Mouse (Mus musculus): Measurements from ENCODE around the gene A230050P20Rik. TPM values are rescaled to one million over a fixed set of nuclear protein-coding genes. Genes with fewer than 3 reads are reported as not detected.

The A230050P20Rik gene
- polyA plus RNA-seq, 1 experiment, result 95.9 TPM

DNA sequence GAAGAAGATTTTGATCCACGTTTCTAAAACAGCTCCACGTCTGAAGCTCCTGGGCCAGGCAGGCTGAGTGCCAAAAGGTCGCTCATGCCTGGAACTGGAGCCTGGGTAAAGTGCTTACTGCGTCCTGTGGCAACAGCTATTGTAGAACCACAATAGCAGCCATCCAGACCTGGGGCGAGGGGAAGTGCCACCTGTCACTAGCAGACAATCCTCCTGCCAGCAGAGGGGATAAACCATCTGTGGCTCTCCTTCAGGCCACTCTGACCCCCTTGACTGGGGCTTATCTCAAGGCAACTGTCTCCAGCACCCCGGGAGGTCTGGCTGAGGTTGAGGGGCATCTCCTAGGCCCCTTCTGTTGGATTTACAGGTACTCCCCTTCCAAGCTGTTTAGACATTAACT is 29.5 kb upstream of the A230050P20Rik start:
- Histone ChIP-seq H3K4me3 (replicated peaks; ENCODE audit: extremely low read depth, low read depth, low read length) (no peak overlapping the region), H3K4me1 (ENCODE audit: control insufficient read depth, insufficient read depth, low read length) (no peaks in the 10 kb centered on the region)
- WGBS, result 52% methylated on average over 6 of the region's 6 CpGs
- DNase-seq, result no peak
- TF ChIP-seq CTCF (IDR thresholded peaks at IDR 0.05; ENCODE audit: insufficient read depth, low read length) (no peak), POLR2A (IDR thresholded peaks at IDR 0.05; ENCODE audit: borderline replicate concordance, extremely low read depth, low read depth, low read length) (no peak)

GRCm38 (mm10) chr9:20842211-20842610 is 26.2 kb upstream of the A230050P20Rik start:
- DNase-seq, result no peak
- TF ChIP-seq POLR2A (IDR thresholded peaks at IDR 0.05; ENCODE audit: borderline replicate concordance, extremely low read depth, low read depth, low read length) (no peak), CTCF (IDR thresholded peaks at IDR 0.05; ENCODE audit: insufficient read depth, low read length) (no peak)
- WGBS, result 39% methylated on average over 4 of the region's 4 CpGs
- H3K4me3 ChIP-seq (replicated peaks; ENCODE audit: extremely low read depth, low read depth, low read length), result no peak overlapping the region
- no peaks in the 10 kb centered on the region for H3K4me1 ChIP-seq (ENCODE audit: control insufficient read depth, insufficient read depth, low read length)

- H3K4me1 ChIP-seq (ENCODE audit: control insufficient read depth, insufficient read depth, low read length), result no peaks in the 10 kb centered on the region
- no peak overlapping the region for H3K4me3 ChIP-seq (replicated peaks; ENCODE audit: extremely low read depth, low read depth, low read length)
- no peak for DNase-seq
- TF ChIP-seq CTCF (IDR thresholded peaks at IDR 0.05; ENCODE audit: insufficient read depth, low read length) (peak; percentile 19; the same call in 1 of the 2 replicates), POLR2A (IDR thresholded peaks at IDR 0.05; ENCODE audit: borderline replicate concordance, extremely low read depth, low read depth, low read length) (no peak)
- WGBS, result 29% methylated on average over 2 of the region's 2 CpGs
These were observed 25.8 kb upstream of the A230050P20Rik start for GRCm38 (mm10) chr9:20842670-20843069.

- TF ChIP-seq CTCF (IDR thresholded peaks at IDR 0.05; ENCODE audit: insufficient read depth, low read length), result no peak
- TF ChIP-seq POLR2A (IDR thresholded peaks at IDR 0.05; ENCODE audit: borderline replicate concordance, extremely low read depth, low read depth, low read length), result no peak
- no peak for DNase-seq
- Histone ChIP-seq H3K4me1 (ENCODE audit: control insufficient read depth, insufficient read depth, low read length) (no peaks in the 10 kb centered on the region), H3K4me3 (replicated peaks; ENCODE audit: extremely low read depth, low read depth, low read length) (no peak overlapping the region)
- 81% methylated on average over 2 of the region's 2 CpGs for WGBS
These were observed 18.3 kb upstream of the A230050P20Rik start for GRCm38 (mm10) chr9:20850179-20850578.

- 8% methylated on average over 6 of the region's 6 CpGs for WGBS
- Histone ChIP-seq H3K4me3 (replicated peaks; ENCODE audit: extremely low read depth, low read depth, low read length) (no peak overlapping the region), H3K4me1 (ENCODE audit: control insufficient read depth, insufficient read depth, low read length) (no peaks in the 10 kb centered on the region)
- no peak for TF ChIP-seq POLR2A (IDR thresholded peaks at IDR 0.05; ENCODE audit: borderline replicate concordance, extremely low read depth, low read depth, low read length)
- no peak for DNase-seq
These were observed 11.3 kb upstream of the A230050P20Rik start for GRCm38 (mm10) chr9:20857131-20857530.

DNA sequence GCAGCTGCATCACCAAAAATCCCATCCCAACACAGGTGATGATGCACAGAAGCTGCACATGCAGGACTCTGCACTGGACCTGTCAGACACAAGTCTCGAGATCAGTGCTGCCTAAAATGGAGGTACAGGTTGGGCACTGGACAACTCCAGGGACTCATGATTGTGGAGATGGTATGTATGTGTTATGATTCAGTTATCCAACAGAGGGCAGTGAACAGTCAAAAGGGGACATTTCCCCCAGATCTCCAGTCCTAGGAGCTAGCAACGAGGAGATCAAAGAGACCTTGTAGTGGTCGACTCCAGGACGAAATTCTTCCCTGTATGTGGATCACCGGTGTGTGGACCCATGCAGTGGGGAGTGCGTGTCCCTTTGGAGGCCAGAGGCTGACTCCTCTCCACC is 8.5 kb upstream of the A230050P20Rik start:
- Histone ChIP-seq H3K4me3 (replicated peaks; ENCODE audit: extremely low read depth, low read depth, low read length) (no peak overlapping the region), H3K4me1 (ENCODE audit: control insufficient read depth, insufficient read depth, low read length) (no peaks in the 10 kb centered on the region)
- 39% methylated on average over 6 of the region's 6 CpGs for WGBS
- DNase-seq, result no peak
- TF ChIP-seq POLR2A (IDR thresholded peaks at IDR 0.05; ENCODE audit: borderline replicate concordance, extremely low read depth, low read depth, low read length) (no peak), CTCF (IDR thresholded peaks at IDR 0.05; ENCODE audit: insufficient read depth, low read length) (no peak)

- no peak for DNase-seq
- TF ChIP-seq POLR2A (IDR thresholded peaks at IDR 0.05; ENCODE audit: borderline replicate concordance, extremely low read depth, low read depth, low read length) (no peak), CTCF (IDR thresholded peaks at IDR 0.05; ENCODE audit: insufficient read depth, low read length) (peak; percentile 53)
- WGBS, result 5% methylated on average over 4 of the region's 4 CpGs
- no peaks in the 10 kb centered on the region for H3K4me1 ChIP-seq (ENCODE audit: control insufficient read depth, insufficient read depth, low read length)
- no peak overlapping the region for H3K4me3 ChIP-seq (replicated peaks; ENCODE audit: extremely low read depth, low read depth, low read length)
These were observed 6.6 kb upstream of the A230050P20Rik start for GRCm38 (mm10) chr9:20861821-20862220.

GRCm38 (mm10) chr9:20862225-20862624 is 6.2 kb upstream of the A230050P20Rik start:
- WGBS, result 60% methylated on average over 4 of the region's 4 CpGs
- Histone ChIP-seq H3K4me1 (ENCODE audit: control insufficient read depth, insufficient read depth, low read length) (no peaks in the 10 kb centered on the region), H3K4me3 (replicated peaks; ENCODE audit: extremely low read depth, low read depth, low read length) (no peak overlapping the region)
- TF ChIP-seq POLR2A (IDR thresholded peaks at IDR 0.05; ENCODE audit: borderline replicate concordance, extremely low read depth, low read depth, low read length), result no peak
- no peak for DNase-seq

- peaks cover 4% of the 10 kb centered on the region; the same call in 1 of the 2 replicates for H3K4me1 ChIP-seq (ENCODE audit: control insufficient read depth, insufficient read depth, low read length)
- WGBS, result 50% methylated on average over 3 of the region's 3 CpGs
- no peak overlapping the region for H3K4me3 ChIP-seq (replicated peaks; ENCODE audit: extremely low read depth, low read depth, low read length)
- DNase-seq, result no peak
- TF ChIP-seq POLR2A (IDR thresholded peaks at IDR 0.05; ENCODE audit: borderline replicate concordance, extremely low read depth, low read depth, low read length) (no peak), CTCF (IDR thresholded peaks at IDR 0.05; ENCODE audit: insufficient read depth, low read length) (no peak)
These were observed 1.6 kb upstream of the A230050P20Rik start for GRCm38 (mm10) chr9:20866879-20867278.

DNA sequence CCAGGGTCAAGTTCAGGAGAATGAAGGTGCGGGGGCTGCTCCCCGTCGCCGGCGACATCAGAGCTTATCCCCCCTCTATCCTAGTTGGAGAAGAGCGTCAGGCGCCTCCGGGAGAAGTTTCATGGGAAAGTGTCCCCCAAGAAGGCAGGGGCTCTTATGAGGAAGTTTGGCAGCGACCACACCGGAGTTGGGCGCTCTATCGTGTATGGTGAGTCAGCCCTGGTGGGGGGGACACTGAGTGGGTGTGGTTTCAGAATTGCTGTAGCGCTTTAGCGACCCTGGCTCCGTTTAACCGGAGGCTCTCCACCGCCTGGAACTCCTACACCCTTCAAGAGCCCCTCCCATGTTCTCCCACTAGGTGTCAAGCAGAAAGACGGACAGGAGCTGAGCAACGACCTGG is 804 bp downstream of the A230050P20Rik start:
- no peak for DNase-seq
- no peak for TF ChIP-seq POLR2A (IDR thresholded peaks at IDR 0.05; ENCODE audit: borderline replicate concordance, extremely low read depth, low read depth, low read length)
- TF ChIP-seq CTCF (IDR thresholded peaks at IDR 0.05; ENCODE audit: insufficient read depth, low read length), result no peak
- 5% methylated on average over 19 of the region's 19 CpGs for whole genome bisulfite sequencing
- Histone ChIP-seq H3K4me1 (ENCODE audit: control insufficient read depth, insufficient read depth, low read length) (peaks cover 4% of the 10 kb centered on the region; the same call in 1 of the 2 replicates), H3K4me3 (replicated peaks; ENCODE audit: extremely low read depth, low read depth, low read length) (peak overlapping the region; percentile 61)

All from lung, adult 2 months (tissue).